Mouse (Mus musculus) CH12.LX (cell line): ENCODE results near the gene Asphd1. TPM values are rescaled to one million over a fixed set of nuclear protein-coding genes. Genes with fewer than 3 reads are reported as not detected.

Experiments used
- DNase-seq: peaks from one replicate; pipeline ENCODE4 v3.0.0-alpha.2; 2013; ENCODE audit errors: extremely low read depth
- H3K27ac ChIP-seq: 2 replicates; pipeline ENCODE4 v1.5.1; 2012; ENCODE audit warnings: low read depth, mild to moderate bottlenecking, control low read depth, moderate library complexity; ENCODE audit not compliant: insufficient read depth
- H3K27me3 ChIP-seq: replicated peaks from 2 replicates; pipeline ENCODE3; 2012; ENCODE audit warnings: inconsistent platforms
- H3K36me3 ChIP-seq, 2 experiments: replicated peaks in 1 of 2; 2 replicates each; pipeline versions ENCODE3 to v1.6.1; 2012; ENCODE audit warnings: inconsistent platforms in 1 of 2, low read length in 1 of 2, mild to moderate bottlenecking in 1 of 2, mixed read lengths in 1 of 2, moderate library complexity in 1 of 2; ENCODE audit not compliant: control insufficient read depth in 1 of 2, insufficient read depth in 1 of 2
- H3K4me1 ChIP-seq, 2 experiments: 2 replicates each; pipeline ENCODE4 v1.6.1; 2012; ENCODE audit warnings: inconsistent platforms in 1 of 2, moderate library complexity in 1 of 2; ENCODE audit not compliant: insufficient read depth in 2 of 2, control insufficient read depth in 1 of 2
- H3K4me2 ChIP-seq: 2 replicates; pipeline ENCODE4 v1.6.1; 2012; ENCODE audit warnings: low read depth, mild to moderate bottlenecking, control low read depth; ENCODE audit not compliant: poor library complexity, insufficient read depth, severe bottlenecking
- H3K4me3 ChIP-seq, 3 experiments: fragments of 150-350 bp in 1 of 3; sonication (generic) in 1 of 3; replicated peaks in 1 of 3; 2 replicates each; pipeline versions ENCODE3 to v1.5.1; 2011 to 2012; ENCODE audit warnings: low read depth in 2 of 3, low read length in 2 of 3, mild to moderate bottlenecking in 2 of 3, moderate library complexity in 2 of 3, control low read depth in 1 of 3, improper control_type of control experiment in 1 of 3, inconsistent platforms in 1 of 3, mixed read lengths in 1 of 3; ENCODE audit not compliant: poor library complexity in 1 of 3
- H3K79me2 ChIP-seq: replicated peaks from 2 replicates; pipeline ENCODE4 v1.6.1; 2012; ENCODE audit warnings: mild to moderate bottlenecking, moderate library complexity; ENCODE audit not compliant: control insufficient read depth, poor library complexity, insufficient read depth, severe bottlenecking; ENCODE audit errors: extremely low read depth
- H3K9ac ChIP-seq: 2 replicates; pipeline ENCODE4 v1.6.1; 2012; ENCODE audit warnings: low read depth, mild to moderate bottlenecking, control low read depth, moderate library complexity; ENCODE audit not compliant: insufficient read depth
- H3K9me3 ChIP-seq: replicated peaks from 2 replicates; pipeline ENCODE3; 2012; ENCODE audit warnings: low read length, inconsistent platforms, mixed read lengths
- BHLHE40 ChIP-seq: IDR thresholded peaks from 2 replicates; pipeline ENCODE4 v1.6.1; 2011; ENCODE audit warnings: mild to moderate bottlenecking, low read depth, low read length, improper control_type of control experiment
- CTCF ChIP-seq, 2 experiments: IDR thresholded peaks in 1 of 2; conservative IDR thresholded peaks in 1 of 2; 2 replicates each; pipeline ENCODE4 v1.5.1; 2011 to 2012; ENCODE audit warnings: low read depth in 2 of 2, low read length in 2 of 2, improper control_type of control experiment in 1 of 2, inconsistent platforms in 1 of 2, mild to moderate bottlenecking in 1 of 2, moderate library complexity in 1 of 2
- GABPA ChIP-seq: IDR thresholded peaks from 2 replicates; pipeline ENCODE4 v1.6.1; 2012; ENCODE audit warnings: low read depth, low read length, improper control_type of control experiment, inconsistent platforms; ENCODE audit not compliant: insufficient replicate concordance
- JUN ChIP-seq: IDR thresholded peaks from 2 replicates; pipeline ENCODE4 v1.6.1; 2011; ENCODE audit warnings: low read depth, mild to moderate bottlenecking, low read length, improper control_type of control experiment, moderate library complexity; ENCODE audit not compliant: insufficient read depth
- JUND ChIP-seq: conservative IDR thresholded peaks from 2 replicates; pipeline ENCODE4 v1.6.1; 2011; ENCODE audit warnings: low read depth, low read length, improper control_type of control experiment
- MAZ ChIP-seq: IDR thresholded peaks from 2 replicates; pipeline ENCODE4 v1.6.1; 2012; ENCODE audit warnings: low read depth, mild to moderate bottlenecking, inconsistent platforms, low read length, improper control_type of control experiment, moderate library complexity
- MYC ChIP-seq: IDR thresholded peaks from 2 replicates; pipeline ENCODE4 v1.6.1; 2011; ENCODE audit warnings: low read depth, mild to moderate bottlenecking, improper control_type of control experiment, low read length
- NRF1 ChIP-seq: IDR thresholded peaks from 2 replicates; pipeline ENCODE4 v1.6.1; 2014; ENCODE audit warnings: low read depth, mild to moderate bottlenecking, inconsistent platforms, low read length, improper control_type of control experiment, moderate library complexity
- PAX5 ChIP-seq: IDR thresholded peaks from 2 replicates; pipeline ENCODE4 v1.6.1; 2012; ENCODE audit warnings: low read length, inconsistent platforms, mixed read lengths
- POLR2A ChIP-seq: IDR thresholded peaks from 2 replicates; pipeline ENCODE4 v1.6.1; 2011; ENCODE audit warnings: low read depth, mild to moderate bottlenecking, improper control_type of control experiment, low read length
- POLR2AphosphoS2 ChIP-seq: IDR thresholded peaks from 2 replicates; pipeline ENCODE4 v1.6.1; 2011; ENCODE audit warnings: low read depth, low read length, improper control_type of control experiment
- RAD21 ChIP-seq: IDR thresholded peaks from 2 replicates; pipeline ENCODE4 v1.6.1; 2011; ENCODE audit warnings: low read depth, mild to moderate bottlenecking, low read length, improper control_type of control experiment, moderate library complexity
- RCOR1 ChIP-seq: conservative IDR thresholded peaks from 2 replicates; pipeline ENCODE4 v1.6.1; 2012; ENCODE audit warnings: low read depth, mild to moderate bottlenecking, inconsistent platforms, low read length, improper control_type of control experiment
- SIN3A ChIP-seq: IDR thresholded peaks from 2 replicates; pipeline ENCODE4 v1.6.1; 2012; ENCODE audit warnings: low read length, improper control_type of control experiment, inconsistent platforms
- TCF12 ChIP-seq: IDR thresholded peaks from 2 replicates; pipeline ENCODE4 v1.6.1; 2014; ENCODE audit warnings: low read depth, mild to moderate bottlenecking, inconsistent platforms, low read length, improper control_type of control experiment
- ZC3H11A ChIP-seq: IDR thresholded peaks from 2 replicates; pipeline ENCODE4 v1.6.1; 2012; ENCODE audit warnings: low read depth, mild to moderate bottlenecking, inconsistent platforms, low read length, improper control_type of control experiment
- ZMIZ1 ChIP-seq: IDR thresholded peaks from 2 replicates; pipeline ENCODE4 v1.6.1; 2012; ENCODE audit warnings: low read depth, mild to moderate bottlenecking, inconsistent platforms, low read length, improper control_type of control experiment
- dilution Hi-C: fragments of 300-500 bp; cut with MboI; formaldehyde crosslinking; loops from 2 replicates; pipeline ENCODE4 v1.14.3; 2020; ENCODE audit warnings: low sequenced_read_pairs; ENCODE audit not compliant: extremely low pct_unique_long_range_greater_than_20kb, extremely low pct_ligation_motif_present
- in situ Hi-C: fragments of 300-500 bp; cut with MboI; formaldehyde crosslinking; loops from 3 replicates; pipeline ENCODE4 v1.14.3; 2019; ENCODE audit warnings: low sequenced_read_pairs, low pct_ligation_motif_present, low pct_unique_long_range_greater_than_20kb, mixed read lengths
- polyA plus RNA-seq: library from polyadenylated mRNA; unstranded; fragments of >175 nt; gene quantifications from 2 replicates; pipeline ENCODE4 v1.2.1, GENCODE M21; 2012; ENCODE audit warnings: low read depth; ENCODE audit not compliant: insufficient read length
- total RNA-seq, 2 experiments: library from RNA; depleted of rRNA; stranded (reverse); fragments of 300-350 nt in 1 of 2; fragments of >200 nt in 1 of 2; gene quantifications; 2 replicates each; pipeline ENCODE4 v1.2.3; 2012 to 2014

The Asphd1 gene
- total and polyA plus RNA-seq, 3 experiments, result 0.08 to 1.8 TPM; not detected in 1

GRCm38 (mm10) chr7:126922624-126923060, 26.7 kb downstream of the Asphd1 start, which contains the start of gene Tmem219:
Gene Tmem219 (minus strand): TSS chr7:126922917.
- H3K4me1 ChIP-seq, result peaks cover 2 to 4% of the 10 kb centered on the region in 2 experiments; a peak in 2 of 4 replicates
- H3K9me3 ChIP-seq, result no peaks in the 10 kb centered on the region
- no peak for DNase-seq
- no peaks in the 10 kb centered on the region for H3K36me3 ChIP-seq
- dilution Hi-C loops (no loop called here), in situ Hi-C loops (no loop called here)
- no peak within 1 kb of the TSS for H3K4me2 ChIP-seq
- H3K9ac ChIP-seq, result no peak within 1 kb of the TSS
- no peak within 1 kb of the TSS for H3K27ac ChIP-seq
- no peaks in the 10 kb centered on the region for H3K27me3 ChIP-seq
- no peaks in the 10 kb centered on the region for H3K79me2 ChIP-seq
- H3K4me3 ChIP-seq, result no peak within 1 kb of the TSS
- TF ChIP-seq RCOR1, result no peak

- no peaks in the 10 kb centered on the region for H3K9me3 ChIP-seq
- TF ChIP-seq BHLHE40 (no peak), RCOR1 (no peak), NRF1 (no peak), CTCF (conservative IDR thresholded peaks at IDR 0.05 in 1 of 2, IDR thresholded peaks at IDR 0.05 in 1 of 2; ENCODE audit: low read depth in 2 of 2, low read length in 2 of 2) (no peak), MYC (no peak), SIN3A (no peak), PAX5 (no peak), JUND (no peak), TCF12 (no peak), POLR2AphosphoS2 (no peak), ZC3H11A (no peak), ZMIZ1 (no peak), GABPA (no peak), MAZ (no peak), POLR2A (no peak), JUN (no peak), RAD21 (no peak)
- no peak overlapping the region for H3K27ac ChIP-seq
- dilution Hi-C loops, result no loop called here
- no peak for DNase-seq
- H3K79me2 ChIP-seq, result no peaks in the 10 kb centered on the region
- no peak overlapping the region for H3K9ac ChIP-seq
- no peaks in the 10 kb centered on the region for H3K36me3 ChIP-seq
- H3K4me2 ChIP-seq, result no peak overlapping the region
- peaks cover 0 to 4% of the 10 kb centered on the region in 2 experiments; a peak in 1 of 4 replicates for H3K4me1 ChIP-seq
- no peaks in the 10 kb centered on the region for H3K27me3 ChIP-seq
- no peak overlapping the region for H3K4me3 ChIP-seq
- in situ Hi-C loops, result no loop called here
Measured at GRCm38 (mm10) chr7:126921563-126921962, 27.8 kb downstream of the Asphd1 start.
